In the genomic region with DNA sequence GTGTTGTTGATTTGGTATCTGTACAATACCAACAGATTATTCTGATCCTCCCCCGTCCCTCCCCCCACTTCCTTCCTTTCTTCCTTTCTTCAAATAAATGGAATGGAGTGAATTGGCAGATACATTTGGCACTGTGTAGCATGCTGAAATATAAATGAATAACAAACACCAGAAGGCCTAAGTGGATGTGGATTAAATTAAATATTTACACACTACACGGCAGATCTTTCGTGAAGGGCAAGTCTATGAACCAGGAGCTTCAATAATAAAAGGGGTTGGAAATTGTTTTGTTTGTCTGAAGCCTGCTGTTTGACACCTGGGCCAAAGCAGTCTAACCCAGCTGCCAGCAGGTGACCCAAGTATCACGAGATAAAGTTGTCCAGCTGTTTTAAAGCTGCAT, we compare ENCODE assay signal across 26 mouse cellular contexts. TPM values are rescaled to one million over a fixed set of nuclear protein-coding genes. Genes with fewer than 3 reads are reported as not detected.
A peak's percentile ranks its signal among the peaks of the same experiment; 100 is the strongest.
DNase-seq lines count a peak whose midpoint lies in the region; ATAC-seq and TF ChIP-seq lines count a peak whose summit lies in the region.
"Had no signal": no experiment of that assay in that cellular context is flagged by ENCODE, and none has a peak within 500 bp of the region (broad histone marks: within the 10 kb centered on the region; RNA-seq: fewer than 3 reads in every experiment).

No protein-coding gene starts in this region.

- H3K27ac ChIP-seq in lung, embryonic 14.5 days (ENCODE audit: low read depth): peak overlapping the region; percentile 27; the same call in 1 of the 2 replicates
- no peak overlapping the region for H3K27ac ChIP-seq in midbrain, embryonic 14.5 days (replicated peaks; ENCODE audit: low read depth, low read length)
- H3K27ac ChIP-seq in midbrain, embryonic 11.5 days (ENCODE audit: low read depth, low read length): no peak overlapping the region
- H3K27ac ChIP-seq in hindbrain, embryonic 16.5 days (ENCODE audit: low read depth, low read length): no peak overlapping the region
- H3K27ac ChIP-seq: forebrain, embryonic 13.5 days; heart, embryonic 10.5 days; heart, embryonic 15.5 days; hindbrain, postnatal 0 days; liver, embryonic 15.5 days; macrophage; neural tube, embryonic 15.5 days had no signal

- 0 out of 2 replicates have a peak, but pooled peaks have one; percentile 41 for ATAC-seq in lung, embryonic 14.5 days (ENCODE audit: insufficient read depth)
- ATAC-seq in midbrain, embryonic 14.5 days (ENCODE audit: low FRiP score, low TSS enrichment): no peak
- no peak for ATAC-seq in midbrain, embryonic 11.5 days (ENCODE audit: low FRiP score)
- 0 out of 2 replicates have a peak, but pooled peaks have one; percentile 20 for ATAC-seq in megakaryocyte progenitor cell, adult 5-6 weeks (replicated peaks; ENCODE audit: poor library complexity)
- no peak for ATAC-seq in hindbrain, embryonic 16.5 days
- ATAC-seq: CD4-positive, CD25-positive, alpha-beta regulatory T cell, adult 4 months; forebrain, embryonic 13.5 days; hindbrain, postnatal 0 days had no signal

- WGBS in lung, embryonic 14.5 days: 14% methylated on average over 4 of the region's 4 CpGs
- 58% methylated on average over 4 of the region's 4 CpGs for WGBS in midbrain, embryonic 14.5 days
- WGBS in midbrain, embryonic 11.5 days: 82% methylated on average over 4 of the region's 4 CpGs
- 62% methylated on average over 4 of the region's 4 CpGs for WGBS in hindbrain, embryonic 16.5 days

- H3K36me3 ChIP-seq in lung, embryonic 14.5 days (ENCODE audit: insufficient read depth): no peaks in the 10 kb centered on the region
- no peaks in the 10 kb centered on the region for H3K36me3 ChIP-seq in midbrain, embryonic 14.5 days (ENCODE audit: control insufficient read depth, insufficient read depth, low read length)
- no peaks in the 10 kb centered on the region for H3K36me3 ChIP-seq in midbrain, embryonic 11.5 days (ENCODE audit: control insufficient read depth, insufficient read depth, low read length)
- H3K36me3 ChIP-seq in hindbrain, embryonic 16.5 days (ENCODE audit: control insufficient read depth, insufficient read depth, low read length): no peaks in the 10 kb centered on the region
- H3K36me3 ChIP-seq: heart, embryonic 10.5 days; heart, embryonic 15.5 days; liver, embryonic 15.5 days; neural tube, embryonic 15.5 days had no signal

- no peaks in the 10 kb centered on the region for H3K27me3 ChIP-seq in lung, embryonic 14.5 days (ENCODE audit: insufficient read depth, low read length)
- no peaks in the 10 kb centered on the region for H3K27me3 ChIP-seq in midbrain, embryonic 14.5 days (ENCODE audit: control insufficient read depth, insufficient read depth, low read length)
- H3K27me3 ChIP-seq in midbrain, embryonic 11.5 days (ENCODE audit: control insufficient read depth, insufficient read depth, low read length): no peaks in the 10 kb centered on the region
- no peaks in the 10 kb centered on the region for H3K27me3 ChIP-seq in hindbrain, embryonic 16.5 days (replicated peaks; ENCODE audit: control insufficient read depth, insufficient read depth, low read length)
- H3K27me3 ChIP-seq: forebrain, embryonic 13.5 days; heart, embryonic 15.5 days; liver, embryonic 15.5 days; neural tube, embryonic 15.5 days had no signal

- no peak overlapping the region for H3K4me3 ChIP-seq in lung, embryonic 14.5 days (ENCODE audit: low read depth, low read length)
- no peak overlapping the region for H3K4me3 ChIP-seq in midbrain, embryonic 14.5 days (replicated peaks; ENCODE audit: low read depth, low read length)
- no peak overlapping the region for H3K4me3 ChIP-seq in midbrain, embryonic 11.5 days (ENCODE audit: low read depth, low read length)
- no peak overlapping the region for H3K4me3 ChIP-seq in hindbrain, embryonic 16.5 days (ENCODE audit: low read length)
- H3K4me3 ChIP-seq: forebrain, embryonic 13.5 days; heart, embryonic 10.5 days; heart, embryonic 15.5 days; liver, embryonic 15.5 days; neural tube, embryonic 15.5 days had no signal

- DNase-seq in lung, embryonic 14.5 days: peak; percentile 50
- DNase-seq in lung, postnatal 10 days: no peak
- peak; percentile 28 for DNase-seq in midbrain, embryonic 14.5 days
- no peak for DNase-seq in midbrain, embryonic 11.5 days (ENCODE audit: low spot score, missing footprints)
- no peak for DNase-seq in adrenal gland, postnatal 4 days (ENCODE audit: low spot score in 2 of 2)
- DNase-seq: adrenal gland, postnatal 25 days; cerebellum, adult 2 months; cerebellum, postnatal 14 days; gastrocnemius, postnatal 25 days; kidney, adult 11 months; kidney, postnatal 14 days; layer of hippocampus, adult 9-11 months; liver; retina, postnatal 1 day; right cerebral cortex, postnatal 14 days; thymus, postnatal 4 days had no signal

- H3K4me2 ChIP-seq in lung, embryonic 14.5 days: no peak overlapping the region
- H3K4me2 ChIP-seq in midbrain, embryonic 14.5 days (ENCODE audit: low read length): no peak overlapping the region
- no peak overlapping the region for H3K4me2 ChIP-seq in midbrain, embryonic 11.5 days
- no peak overlapping the region for H3K4me2 ChIP-seq in hindbrain, embryonic 16.5 days (ENCODE audit: low read length)
- H3K4me2 ChIP-seq: forebrain, embryonic 13.5 days; heart, embryonic 15.5 days; liver, embryonic 15.5 days; neural tube, embryonic 15.5 days had no signal

- H3K9me3 ChIP-seq in lung, embryonic 14.5 days (ENCODE audit: low read depth, low read length): no peaks in the 10 kb centered on the region
- no peaks in the 10 kb centered on the region for H3K9me3 ChIP-seq in midbrain, embryonic 14.5 days (ENCODE audit: control insufficient read depth, low read length)
- H3K9me3 ChIP-seq in midbrain, embryonic 11.5 days (ENCODE audit: control insufficient read depth, low read length): no peaks in the 10 kb centered on the region
- no peaks in the 10 kb centered on the region for H3K9me3 ChIP-seq in hindbrain, embryonic 16.5 days (ENCODE audit: control insufficient read depth, low read length)
- H3K9me3 ChIP-seq: forebrain, embryonic 13.5 days; heart, embryonic 10.5 days; heart, embryonic 15.5 days; liver, embryonic 15.5 days; neural tube, embryonic 15.5 days had no signal

- TF ChIP-seq CTCF in lung, embryonic 14.5 days (IDR thresholded peaks at IDR 0.05; ENCODE audit: low read depth): no peak

- H3K4me1 ChIP-seq in lung, embryonic 14.5 days (ENCODE audit: insufficient read depth): peaks cover 5% of the 10 kb centered on the region; the same call in 1 of the 2 replicates
- H3K4me1 ChIP-seq in midbrain, embryonic 14.5 days (ENCODE audit: control insufficient read depth, insufficient read depth, low read length): no peaks in the 10 kb centered on the region
- H3K4me1 ChIP-seq in midbrain, embryonic 11.5 days (ENCODE audit: control insufficient read depth, insufficient read depth, low read length): no peaks in the 10 kb centered on the region
- H3K4me1 ChIP-seq in hindbrain, embryonic 16.5 days (ENCODE audit: control insufficient read depth, insufficient read depth, low read depth, low read length): no peaks in the 10 kb centered on the region
- H3K4me1 ChIP-seq: heart, embryonic 10.5 days; liver, embryonic 15.5 days had no signal

- H3K9ac ChIP-seq in lung, embryonic 14.5 days: no peak overlapping the region
- no peak overlapping the region for H3K9ac ChIP-seq in midbrain, embryonic 14.5 days (replicated peaks; ENCODE audit: low read length)
- no peak overlapping the region for H3K9ac ChIP-seq in midbrain, embryonic 11.5 days (ENCODE audit: low read length)
- no peak overlapping the region for H3K9ac ChIP-seq in hindbrain, embryonic 16.5 days (ENCODE audit: low read depth, low read length)
- H3K9ac ChIP-seq: forebrain, embryonic 13.5 days; heart, embryonic 15.5 days; liver, embryonic 15.5 days; neural tube, embryonic 15.5 days had no signal

RNA-seq across cellular contexts. Expression of a gene that starts 23.4 kb away (rescaled TPM):
- 390 and 394 TPM in 2 replicates for polyA plus RNA-seq in lung, embryonic 14.5 days (2014; fragmentation: Nextera tagmentation; extraction: Ambion mirVana)
- polyA plus RNA-seq in midbrain, embryonic 14.5 days (2014; fragmentation: Nextera tagmentation; extraction: Ambion mirVana): 239 and 313 TPM in 2 replicates
- polyA plus RNA-seq in midbrain, embryonic 11.5 days (2014; fragmentation: Nextera tagmentation; extraction: Ambion mirVana): 233 and 256 TPM in 2 replicates
- 31.2 and 54.0 TPM in 2 replicates for total RNA-seq in megakaryocyte progenitor cell, adult 5-6 weeks (2015)
- 36.9 and 71.1 TPM in 2 replicates for total RNA-seq in megakaryocyte progenitor cell, adult 5-6 weeks (2017)
- 100 to 1,000 TPM; 518 to 550 TPM for total RNA-seq in adrenal gland, postnatal 4 days (2021)
- 464 and 482 TPM in 2 replicates for polyA plus RNA-seq in hindbrain, embryonic 16.5 days (2015; fragmentation: Nextera tagmentation; extraction: Ambion mirVana)

RNA-seq across cellular contexts. Expression of a gene that starts 45.3 kb away (rescaled TPM):
- polyA plus RNA-seq in lung, embryonic 14.5 days (2014; fragmentation: Nextera tagmentation; extraction: Ambion mirVana): 5.7 and 6.7 TPM in 2 replicates
- 9.1 and 9.7 TPM in 2 replicates for polyA plus RNA-seq in midbrain, embryonic 14.5 days (2014; fragmentation: Nextera tagmentation; extraction: Ambion mirVana)
- polyA plus RNA-seq in midbrain, embryonic 11.5 days (2014; fragmentation: Nextera tagmentation; extraction: Ambion mirVana): 6.8 and 7.9 TPM in 2 replicates
- total RNA-seq in megakaryocyte progenitor cell, adult 5-6 weeks (2015): 8.9 and 11.7 TPM in 2 replicates
- 9.2 and 10.6 TPM in 2 replicates for total RNA-seq in megakaryocyte progenitor cell, adult 5-6 weeks (2017)
- total RNA-seq in adrenal gland, postnatal 4 days (2021): 1 to 10 TPM; 9.0 to 9.3 TPM
- 7.0 and 8.2 TPM in 2 replicates for polyA plus RNA-seq in hindbrain, embryonic 16.5 days (2015; fragmentation: Nextera tagmentation; extraction: Ambion mirVana)

Comparison
In these comparisons a context has a peak if more than half of its experiments do, and no peak if none do; other contexts are left out.
1. DNase-seq: peak in lung, embryonic 14.5 days (single experiment) and midbrain, embryonic 14.5 days (single experiment); none in lung, postnatal 10 days (single experiment), midbrain, embryonic 11.5 days (single experiment) and adrenal gland, postnatal 4 days (0 of 2).
2. ATAC-seq: peak in lung, embryonic 14.5 days (single experiment) and megakaryocyte progenitor cell, adult 5-6 weeks (single experiment); none in midbrain, embryonic 14.5 days (single experiment), midbrain, embryonic 11.5 days (single experiment) and hindbrain, embryonic 16.5 days (single experiment).